Mouse (Mus musculus): ENCODE results near the gene Gm11992. TPM values are rescaled to one million over a fixed set of nuclear protein-coding genes. Genes with fewer than 3 reads are reported as not detected.

The Gm11992 gene
- 1 to 10 TPM in 3 of 4 experiments, under 1 TPM in 1; 0.74 to 1.1 (median 1.1) TPM for total RNA-seq (2022)

DNA sequence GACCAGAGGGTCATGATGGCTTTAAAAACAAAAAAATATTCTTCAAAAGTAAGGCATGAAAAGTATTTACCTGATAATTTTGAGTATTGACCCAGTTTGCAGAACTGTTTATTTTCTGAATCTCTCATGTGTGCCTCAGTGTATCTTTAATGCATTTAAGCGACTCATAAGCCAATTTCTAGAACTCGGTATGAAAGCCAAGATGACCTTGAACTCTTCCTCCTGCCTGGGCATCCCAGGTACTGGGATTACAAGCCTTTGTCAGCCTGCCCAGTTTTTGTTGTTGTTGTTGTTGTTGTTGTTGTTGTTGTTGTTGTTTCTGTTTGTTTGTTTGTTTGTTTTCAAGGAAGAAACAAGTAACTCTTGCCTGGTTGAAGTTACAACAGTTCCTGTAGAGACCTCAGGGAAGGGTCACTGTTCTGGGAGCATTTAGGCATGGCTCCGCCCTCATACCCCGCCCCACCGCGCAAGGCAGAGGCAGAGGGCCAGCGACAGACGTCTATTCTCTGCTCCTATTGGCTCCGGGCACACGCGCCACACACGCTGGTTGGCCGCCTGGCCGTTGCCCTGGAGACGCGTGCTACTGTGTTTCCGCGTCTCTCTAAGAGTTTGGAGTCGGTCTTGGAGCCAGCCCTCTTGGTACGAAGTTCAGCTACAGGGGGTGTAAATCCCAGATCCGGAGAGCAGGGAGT is at the start of gene Gm11992:
Gene Gm11992 (plus strand): TSS at position 584 of the 692 bp plus-strand sequence.
- DNase-seq (ENCODE audit: low spot score in 2 of 2), result peak; percentile 54 to 80

DNA sequence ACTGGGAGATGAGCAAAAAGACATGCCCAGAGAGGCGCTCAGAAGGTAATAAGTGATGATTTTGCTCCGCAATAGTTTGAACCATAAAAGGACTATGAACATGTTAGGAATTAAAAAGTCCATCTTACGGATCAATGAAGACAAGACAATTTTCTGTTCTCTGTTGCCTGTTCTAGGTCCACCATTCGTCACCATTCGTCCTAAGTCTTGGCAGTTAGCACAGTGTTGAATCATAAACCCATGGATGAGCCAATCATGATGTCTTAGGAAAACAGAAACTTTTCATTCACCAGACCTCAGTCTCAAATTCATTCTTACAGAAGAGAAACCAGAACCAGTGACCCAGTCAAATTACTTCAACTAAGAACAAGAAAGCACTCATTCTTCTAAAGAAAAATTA is 39.6 kb upstream of the Gm11992 start:
- no peak for DNase-seq (ENCODE audit: low spot score in 2 of 2)

DNA sequence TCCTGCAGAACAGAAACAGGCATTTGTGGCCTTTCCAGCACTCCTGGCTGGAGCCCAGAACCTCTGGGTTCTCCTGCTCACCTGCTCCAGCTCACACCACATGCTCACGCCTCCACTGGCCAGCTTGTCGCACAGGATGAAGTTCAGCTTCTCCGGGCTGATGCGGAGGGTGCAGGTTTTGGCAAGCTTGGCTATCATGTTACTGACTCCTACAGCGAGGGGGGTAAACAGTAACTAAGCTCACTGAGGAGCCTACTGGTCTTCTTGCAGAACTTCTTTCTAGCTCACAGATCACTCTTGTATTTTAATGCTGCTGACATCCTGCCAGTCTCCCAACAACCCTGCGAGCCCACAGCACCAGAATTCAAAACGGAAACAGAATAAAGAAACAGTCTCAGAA is 38.0 kb upstream of the Gm11992 start:
- DNase-seq (ENCODE audit: low spot score in 2 of 2), result peak in 1 of 2 experiments; percentile 10

DNA sequence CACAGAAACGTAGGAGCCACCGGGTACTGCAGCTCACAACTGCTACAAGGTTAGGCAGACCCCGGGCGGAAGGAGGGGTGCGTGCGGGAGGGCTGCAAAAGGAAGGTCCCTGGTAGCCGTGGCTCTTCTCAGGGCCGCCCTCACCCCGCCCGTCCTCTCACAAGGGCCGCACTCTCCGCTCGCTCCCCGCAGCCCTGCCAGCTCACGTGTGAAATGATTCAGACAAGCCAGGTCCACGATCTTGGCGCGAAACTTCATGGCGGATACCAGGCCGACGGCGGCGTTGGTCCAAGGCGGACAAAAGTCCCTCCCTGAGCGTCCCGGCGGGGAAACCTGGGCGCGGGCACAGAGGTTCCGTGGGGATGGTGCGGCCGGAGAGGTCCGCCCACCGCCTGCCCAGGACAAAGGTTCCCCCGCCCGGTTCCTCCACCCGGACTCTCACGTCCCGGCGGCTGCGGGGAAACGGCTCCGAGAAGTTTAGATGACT is 37.5 kb upstream of the Gm11992 start, which contains the start of gene Hus1:
Gene Hus1 (minus strand): TSS at position 339 of the 487 bp plus-strand sequence.
- peak; percentile 63 to 68 for DNase-seq (ENCODE audit: low spot score in 2 of 2)

DNA sequence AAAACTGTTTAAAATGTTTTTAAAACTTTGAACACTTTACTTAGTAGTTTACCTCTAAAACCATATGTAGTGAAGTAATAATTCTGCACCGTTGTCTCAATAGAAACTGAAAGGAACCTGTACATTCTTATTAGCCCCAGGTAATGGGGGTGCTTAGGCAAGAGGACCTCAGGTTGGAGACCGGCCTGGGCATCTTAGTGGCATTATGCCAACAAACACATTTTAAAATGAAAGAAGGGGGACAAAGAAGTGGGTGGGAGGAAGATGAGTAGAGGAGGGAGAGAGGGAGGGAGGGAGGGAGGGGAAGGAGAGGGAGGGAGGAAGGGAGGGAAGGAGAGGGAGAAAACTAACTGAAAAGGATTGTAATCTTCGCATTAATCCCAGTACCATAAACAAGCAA is 37.0 kb upstream of the Gm11992 start:
- no peak for DNase-seq (ENCODE audit: low spot score in 2 of 2)

DNA sequence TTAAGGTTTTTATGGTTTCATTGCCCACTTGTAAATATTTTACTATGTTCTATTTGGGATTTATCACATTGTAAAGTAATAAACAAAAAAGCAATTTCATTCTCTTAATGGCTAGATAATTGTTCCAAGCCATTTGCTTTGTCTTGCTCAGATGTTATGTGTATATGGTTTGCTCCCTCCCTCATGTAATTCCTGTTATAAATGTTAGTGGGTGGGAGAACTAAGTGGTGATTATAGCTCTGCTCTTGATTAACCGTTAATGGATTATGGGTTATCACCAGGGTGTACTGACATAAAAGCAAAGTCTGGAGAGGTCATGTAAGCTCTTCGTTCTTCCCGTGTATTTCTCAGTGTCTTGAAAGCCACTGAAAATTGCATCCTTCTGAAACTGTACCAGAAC is 33.7 kb upstream of the Gm11992 start:
- DNase-seq (ENCODE audit: low spot score in 2 of 2), result no peak

DNA sequence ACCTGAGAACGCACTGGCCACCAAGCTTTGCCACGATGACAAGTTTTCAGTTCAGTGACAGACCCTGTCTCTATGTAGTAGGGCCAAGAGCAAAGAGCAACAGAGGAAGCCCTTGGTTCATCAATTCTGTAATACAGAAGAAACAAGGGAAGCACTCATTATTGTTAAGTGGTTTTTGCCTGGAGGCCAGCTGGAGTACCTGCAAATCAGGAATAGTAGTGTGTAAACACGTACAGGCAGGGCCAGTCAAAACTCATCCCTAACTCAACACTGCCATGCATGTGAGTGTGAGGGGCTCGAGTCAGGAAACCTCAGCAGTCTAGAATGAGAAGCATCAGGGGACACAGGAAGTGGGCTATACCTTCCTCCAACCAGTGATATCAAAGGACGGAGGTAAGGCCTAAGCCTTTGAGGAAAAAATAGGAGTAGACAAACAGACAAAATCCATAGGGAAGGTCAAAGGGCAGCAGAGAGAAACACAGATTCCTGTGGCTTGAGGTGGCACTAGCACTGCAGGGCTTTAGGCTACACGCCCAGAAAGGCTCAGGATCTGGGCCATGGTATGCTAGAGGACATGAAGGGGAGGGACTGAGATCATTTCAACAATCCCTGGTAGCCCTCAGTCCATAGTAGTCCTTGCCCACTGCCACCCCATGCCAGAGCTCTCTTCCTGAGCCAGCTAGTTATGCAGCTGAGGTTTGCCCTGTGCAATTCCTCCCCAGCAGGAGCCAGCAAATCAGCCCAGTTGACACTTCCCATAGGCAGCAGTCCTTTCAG is 29.7 kb upstream of the Gm11992 start:
- no peak for DNase-seq (ENCODE audit: low spot score in 2 of 2)

DNA sequence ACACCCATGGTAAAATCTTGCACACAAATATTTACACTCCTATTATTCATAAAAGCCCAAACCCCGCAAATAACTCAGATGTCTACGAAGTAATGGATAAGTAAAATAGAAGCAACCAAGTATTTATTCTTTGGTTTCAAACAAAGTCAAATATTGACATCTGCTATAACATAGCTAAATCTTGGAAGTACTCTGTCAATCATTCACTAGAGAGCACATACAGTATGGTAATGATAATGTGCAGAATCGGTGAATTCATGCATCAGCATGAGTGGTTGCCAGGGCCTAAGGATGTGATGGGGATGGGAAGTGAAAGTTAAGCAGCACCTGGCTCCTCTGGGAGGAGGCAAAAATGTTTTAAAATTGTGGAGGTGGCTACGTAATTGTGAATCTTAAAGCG is 28.2 kb upstream of the Gm11992 start:
- DNase-seq (ENCODE audit: low spot score in 2 of 2), result no peak

DNA sequence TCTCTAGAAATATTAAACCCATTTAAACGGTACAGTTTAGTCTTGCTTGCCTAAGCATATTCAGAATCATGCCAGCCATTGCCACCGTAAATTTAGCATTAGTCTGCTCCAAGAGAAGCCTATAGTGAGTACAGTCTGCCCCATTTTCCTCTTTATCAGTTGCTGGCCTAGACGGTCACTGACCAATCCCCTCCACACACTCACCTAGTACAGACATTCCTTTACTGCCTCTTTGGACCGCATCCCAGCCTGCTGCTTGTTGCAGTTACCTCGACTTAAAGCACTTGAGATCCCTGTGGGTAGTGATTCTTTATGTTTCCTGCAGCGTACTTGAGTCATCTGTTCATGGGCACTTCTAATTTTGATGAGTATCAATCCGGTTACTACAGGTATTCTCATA is 23.6 kb upstream of the Gm11992 start:
- DNase-seq (ENCODE audit: low spot score in 2 of 2), result no peak

DNA sequence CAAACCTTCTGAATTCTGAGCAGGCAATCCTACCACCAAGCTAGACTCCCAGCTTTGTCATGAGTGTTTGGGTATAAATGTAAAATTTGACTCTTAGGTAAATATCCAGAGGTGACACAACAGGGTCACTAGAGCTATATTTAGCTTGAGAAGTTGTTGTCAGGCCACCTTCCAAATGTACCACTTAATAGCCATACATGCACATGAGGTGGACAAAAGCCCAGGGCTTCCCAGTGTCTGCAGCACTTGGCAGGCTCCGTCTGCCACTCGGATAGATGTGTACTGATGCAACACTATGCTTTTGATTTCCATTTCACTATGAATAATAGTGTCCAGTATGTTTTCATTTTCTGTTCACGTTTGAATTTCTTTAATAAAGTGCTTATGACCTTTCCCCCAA is 23.2 kb upstream of the Gm11992 start:
- no peak for DNase-seq (ENCODE audit: low spot score in 2 of 2)

DNA sequence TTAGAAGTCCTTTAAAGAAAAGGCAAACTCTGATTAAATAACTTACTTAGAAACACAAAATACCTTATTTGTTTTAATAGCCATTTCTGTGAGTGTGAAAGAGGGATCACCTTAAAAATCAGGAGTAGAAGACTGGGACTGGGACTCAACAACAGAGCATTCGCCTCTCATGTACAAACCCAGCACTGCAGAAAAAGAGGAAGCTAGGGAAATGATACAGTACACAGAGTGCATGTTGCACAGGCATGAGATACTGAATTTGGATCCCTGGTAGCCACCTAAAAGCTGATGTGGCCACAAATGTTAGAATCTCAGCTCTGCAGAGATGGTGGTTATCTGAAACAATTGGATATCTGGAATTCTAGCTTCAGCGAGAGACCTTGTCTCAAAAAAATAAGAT is 16.9 kb upstream of the Gm11992 start:
- no peak for DNase-seq (ENCODE audit: low spot score in 2 of 2)

DNA sequence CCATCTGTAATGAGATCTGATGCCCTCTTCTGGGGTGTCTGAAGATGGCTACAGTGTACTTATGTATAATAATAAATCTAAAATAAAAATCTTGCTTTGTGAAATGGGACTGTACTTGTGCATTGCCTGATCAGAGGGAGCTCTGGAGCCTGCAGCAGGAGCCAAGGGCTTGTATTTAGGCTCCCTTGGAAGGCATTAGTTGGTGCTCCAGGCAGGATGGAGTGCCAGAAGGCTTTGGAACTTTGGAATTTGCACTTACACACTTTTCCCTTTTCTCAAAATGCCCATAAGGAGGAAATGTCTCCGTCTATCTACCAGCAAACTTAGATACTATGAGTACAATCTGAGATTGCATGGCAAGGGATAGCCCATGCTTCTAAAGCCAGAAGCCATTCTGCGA is 1.8 kb upstream of the Gm11992 start:
- no peak for DNase-seq (ENCODE audit: low spot score in 2 of 2)

DNA sequence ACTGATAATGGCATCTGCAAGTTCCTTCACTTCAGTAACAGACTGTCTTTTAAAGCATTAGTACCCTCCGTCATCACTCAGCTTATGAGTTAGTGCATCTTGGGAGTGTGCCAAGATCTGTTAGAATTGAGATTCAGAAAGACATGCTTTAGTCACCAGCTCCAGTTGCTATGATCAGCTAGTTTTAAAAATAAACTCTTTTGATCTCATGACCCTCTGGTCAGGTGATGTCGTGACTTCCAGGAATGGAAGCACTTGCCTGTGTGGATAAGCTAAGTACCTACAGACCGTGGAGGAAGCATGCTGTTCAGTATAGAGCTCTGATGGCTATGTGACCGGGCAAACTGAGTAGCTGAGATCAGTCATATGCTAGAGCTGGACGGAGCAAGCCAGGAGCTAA is 1.4 kb upstream of the Gm11992 start:
- DNase-seq (ENCODE audit: low spot score in 2 of 2), result no peak

DNA sequence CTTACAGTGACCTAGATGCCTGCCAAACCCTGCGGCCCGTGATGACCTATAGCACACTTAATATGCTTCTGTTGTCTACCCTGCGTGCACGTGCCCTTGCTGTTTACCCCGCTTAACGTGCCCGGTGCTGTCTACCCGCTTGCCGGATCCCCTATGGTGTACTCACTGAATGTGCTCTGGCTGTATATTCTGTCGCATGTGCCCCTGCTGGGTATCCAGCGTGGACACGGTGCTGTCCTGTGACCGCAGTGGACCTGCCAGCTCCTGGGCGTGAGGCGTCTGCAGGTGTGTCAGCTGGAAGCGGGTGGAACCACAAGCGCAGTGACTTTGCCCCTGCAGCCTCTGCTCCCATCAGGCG is 288 bp downstream of the Gm11992 start, which contains the start of gene Sun3:
Gene Sun3 (minus strand): TSS at position 289 of the 358 bp plus-strand sequence.
- DNase-seq (ENCODE audit: low spot score in 2 of 2), result no peak

DNA sequence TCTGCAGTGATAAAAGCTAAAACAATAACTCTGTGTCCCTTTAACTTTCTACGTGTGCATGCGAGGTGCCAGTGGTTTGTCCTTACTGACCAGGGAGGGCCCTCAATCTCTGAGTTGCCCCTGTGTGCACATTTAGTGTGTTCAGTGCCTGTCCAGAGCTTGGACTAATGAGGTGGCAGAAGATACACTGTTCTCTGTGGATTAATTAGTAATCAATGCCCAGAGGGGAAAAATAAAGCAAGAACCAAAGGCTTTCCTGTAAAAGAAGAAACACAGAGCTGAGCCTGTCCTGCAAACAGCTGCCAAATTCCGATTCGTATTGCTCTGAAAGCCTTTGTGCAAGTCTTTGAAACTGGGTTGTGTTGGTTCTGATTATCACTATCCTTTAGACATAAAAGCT is 1.8 kb downstream of the Gm11992 start:
- DNase-seq (ENCODE audit: low spot score in 2 of 2), result no peak

DNA sequence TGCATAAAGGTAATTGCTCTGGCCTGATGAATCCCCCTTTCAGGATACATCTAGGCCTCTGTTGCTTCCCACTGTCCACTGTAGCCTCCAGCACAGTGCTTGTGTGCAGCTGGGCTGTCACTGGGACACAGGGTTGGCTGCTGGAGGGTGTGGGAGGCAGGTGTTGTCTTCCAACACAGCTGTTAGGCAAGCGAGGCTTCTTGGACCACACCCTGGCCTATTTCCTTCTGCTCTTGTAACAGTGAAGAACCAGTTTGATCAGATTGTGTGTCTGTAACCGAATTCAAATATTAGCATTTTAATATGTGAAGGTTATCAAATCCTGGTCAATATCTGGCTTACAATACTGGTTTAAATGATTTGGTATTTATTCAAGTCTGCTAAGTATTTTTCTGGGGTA is 3.5 kb downstream of the Gm11992 start:
- no peak for DNase-seq (ENCODE audit: low spot score in 2 of 2)

DNA sequence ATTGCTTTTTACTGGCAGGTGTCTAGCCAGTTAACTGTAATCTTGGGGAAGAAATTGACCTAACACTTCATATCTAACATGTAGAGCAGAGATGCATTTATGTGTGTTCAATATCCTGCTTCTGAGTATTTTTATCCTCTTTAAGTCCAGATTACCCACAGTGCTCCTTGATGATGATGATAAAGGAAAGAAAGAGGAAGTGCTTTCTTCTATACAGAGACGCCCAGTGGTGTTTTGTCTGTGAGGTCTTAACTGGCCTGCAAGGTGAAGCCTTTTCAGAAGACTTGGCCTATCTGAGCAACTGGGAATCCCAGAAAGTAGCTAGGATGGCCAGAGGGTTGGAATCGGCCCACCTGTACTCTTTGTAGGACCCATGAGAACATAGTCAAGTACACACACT is 8.5 kb downstream of the Gm11992 start:
- no peak for DNase-seq (ENCODE audit: low spot score in 2 of 2)

DNA sequence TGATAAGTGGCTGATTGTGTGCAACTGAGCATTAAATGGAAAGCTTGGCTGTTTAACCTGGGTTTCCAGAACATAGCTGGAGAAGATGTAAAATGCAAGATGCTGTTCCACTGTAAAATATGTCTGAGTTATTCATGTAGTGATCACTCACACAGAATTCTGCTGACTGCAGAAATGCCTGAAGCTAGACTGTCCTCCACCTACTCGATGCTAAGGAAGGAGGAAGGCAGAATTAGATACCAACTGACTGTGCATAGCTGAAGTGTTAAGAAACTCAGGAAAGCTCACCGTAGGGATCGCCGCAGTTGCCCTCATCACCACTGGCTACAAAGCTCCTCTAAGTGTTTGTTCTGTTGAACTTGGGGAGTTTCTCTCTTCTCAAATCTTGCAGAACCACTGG is 9.3 kb downstream of the Gm11992 start:
- no peak for DNase-seq (ENCODE audit: low spot score in 2 of 2)

DNA sequence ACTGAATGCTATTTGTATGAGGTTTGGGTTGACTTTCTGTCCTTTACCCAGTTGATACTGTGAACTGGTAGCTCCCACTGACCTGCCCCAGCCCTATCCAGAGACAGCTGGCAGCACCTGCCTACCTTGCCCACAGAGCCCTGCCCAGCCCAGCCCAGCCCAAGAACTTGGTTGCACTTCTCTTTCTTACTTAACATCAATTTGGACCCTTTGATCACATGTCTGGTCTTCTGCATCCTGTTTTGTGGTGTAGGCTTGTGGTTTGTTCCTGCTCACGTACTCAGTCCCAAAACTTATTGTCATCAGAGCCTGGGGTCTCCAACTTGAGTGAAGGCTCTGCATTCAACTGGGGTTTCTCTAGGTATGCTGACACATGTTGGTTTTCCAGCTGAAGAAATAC is 11.6 kb downstream of the Gm11992 start:
- DNase-seq (ENCODE audit: low spot score in 2 of 2), result no peak

DNA sequence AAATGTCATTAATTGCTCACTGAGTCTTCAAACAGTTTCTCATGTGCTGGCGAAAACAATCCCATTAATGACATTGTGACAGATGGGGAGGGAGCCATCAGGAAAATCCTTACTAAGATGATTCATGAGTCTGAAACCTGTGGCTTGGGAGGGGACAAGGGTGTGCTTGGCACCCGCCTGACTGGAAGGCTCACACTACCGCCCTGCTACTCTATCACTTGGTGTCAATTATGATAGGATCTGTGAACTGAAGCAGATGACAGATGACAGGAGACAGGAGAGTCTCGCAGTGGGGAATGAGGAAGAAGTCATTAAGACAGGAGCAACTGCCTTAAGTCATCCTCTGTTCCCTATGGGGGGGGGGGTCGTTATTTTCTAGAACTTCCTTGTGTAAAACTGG is 12.1 kb downstream of the Gm11992 start:
- no peak for DNase-seq (ENCODE audit: low spot score in 2 of 2)

DNA sequence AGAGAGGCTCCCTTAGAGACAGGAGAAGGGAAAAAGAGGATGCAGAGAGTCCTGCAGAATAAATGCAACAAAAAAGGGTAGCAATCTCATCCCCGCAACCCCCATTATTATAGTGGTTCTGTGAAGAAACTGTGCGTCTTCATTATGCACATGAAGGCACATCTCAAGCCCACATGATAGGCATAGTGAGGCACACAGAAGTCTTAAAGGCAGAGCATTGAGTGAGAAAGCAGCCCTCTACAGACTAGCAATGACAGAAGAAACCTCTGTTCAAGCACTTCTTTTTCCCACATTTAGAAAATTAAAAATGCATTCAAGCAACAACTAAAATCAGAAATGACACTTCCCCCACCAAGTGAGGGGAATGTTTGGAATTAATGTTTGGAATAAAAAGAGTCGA is 28.1 kb downstream of the Gm11992 start:
- DNase-seq (ENCODE audit: low spot score in 2 of 2), result no peak

DNA sequence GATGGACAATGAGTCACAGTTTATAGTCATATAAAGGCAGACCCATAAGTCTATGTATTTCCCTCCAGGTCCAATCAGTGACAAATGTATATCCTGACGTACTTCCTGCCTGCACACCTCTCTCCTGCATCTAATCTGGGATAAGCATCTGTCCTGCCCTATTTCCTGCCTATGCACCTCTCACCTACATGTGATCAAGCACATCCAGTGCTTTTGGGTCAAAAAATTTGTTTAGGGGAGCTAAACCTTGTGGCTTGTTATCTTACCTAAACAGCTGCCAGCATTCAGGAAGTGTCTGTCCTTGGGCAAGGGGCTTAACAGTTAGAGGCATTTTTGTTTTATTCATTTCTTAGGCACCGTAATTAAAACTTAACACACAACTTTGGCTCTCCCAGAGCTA is 64.8 kb downstream of the Gm11992 start:
- DNase-seq (ENCODE audit: low spot score in 2 of 2), result no peak
